Mouse (Mus musculus): ENCODE data around the gene Clta. TPM values are rescaled to one million over a fixed set of nuclear protein-coding genes. Genes with fewer than 3 reads are reported as not detected.

Clta gene
- total and polyA plus RNA-seq, 3 experiments, result 451 to 589 TPM; not detected in 1

DNA sequence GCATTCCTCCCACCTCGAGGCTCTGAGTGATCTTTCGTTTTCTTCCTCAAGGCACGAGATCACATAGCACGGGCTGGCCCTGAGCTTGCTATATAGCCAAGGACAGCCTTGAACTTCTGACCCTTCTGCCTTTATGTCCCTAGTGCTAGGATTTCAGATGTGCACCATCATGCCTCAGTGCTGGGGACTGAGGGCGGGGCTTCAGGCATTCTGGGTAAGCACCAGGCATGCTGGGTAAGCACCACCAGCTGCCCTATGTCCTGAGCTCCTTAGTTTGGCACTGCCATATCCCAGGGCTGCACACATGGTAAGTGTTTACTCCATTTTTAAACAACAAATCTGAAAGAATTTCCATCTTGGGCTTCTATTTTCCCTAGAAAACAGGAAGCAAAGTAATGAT lies 45.6 kb downstream of the Clta start:
- Histone ChIP-seq H3K9ac (ENCODE audit: control insufficient read depth, low read depth, low read length, poor library complexity, severe bottlenecking) (no peak overlapping the region), H3K27ac (ENCODE audit: control insufficient read depth, low read depth, low read length) (no peak overlapping the region), H3K36me3 (ENCODE audit: control insufficient read depth in 1 of 2, insufficient read depth in 2 of 2, low read length in 2 of 2) (peaks cover 0 to 3% of the 10 kb centered on the region in 2 experiments; a peak in 2 of 4 replicates), H3K4me1 (ENCODE audit: control insufficient read depth in 1 of 2, insufficient read depth in 2 of 2, low read length in 2 of 2) (no peaks in the 10 kb centered on the region), H3K9me3 (replicated peaks; ENCODE audit: insufficient read depth, low read length) (no peaks in the 10 kb centered on the region), H3K27me3 (ENCODE audit: control insufficient read depth in 1 of 2, insufficient read depth in 2 of 2, low read length in 2 of 2) (no peaks in the 10 kb centered on the region), H3K4me3 (ENCODE audit: control insufficient read depth in 1 of 2, insufficient read depth in 1 of 2, low read depth in 2 of 2, low read length in 2 of 2) (no peak overlapping the region), H3K79me2 (ENCODE audit: control insufficient read depth, insufficient read depth, low read length, poor library complexity) (no peaks in the 10 kb centered on the region)
- no peak for TF ChIP-seq NRF1 (IDR thresholded peaks at IDR 0.05; ENCODE audit: insufficient read depth, low read depth, low read length, poor library complexity, severe bottlenecking)
- TF ChIP-seq ETS1 (IDR thresholded peaks at IDR 0.05; ENCODE audit: low read depth, low read length), result no peak
- TF ChIP-seq NELFE (IDR thresholded peaks at IDR 0.05; ENCODE audit: low read depth, low read length), result no peak
- TF ChIP-seq ZC3H11A (IDR thresholded peaks at IDR 0.05; ENCODE audit: low read depth, low read length), result no peak
- TF ChIP-seq UBTF (IDR thresholded peaks at IDR 0.05; ENCODE audit: borderline replicate concordance, insufficient read depth, low read depth, low read length), result no peak
- TF ChIP-seq CHD2 (IDR thresholded peaks at IDR 0.05; ENCODE audit: low read length), result no peak
- peak; percentile 27 for DNase-seq (ENCODE audit: low read depth, low spot score)

DNA sequence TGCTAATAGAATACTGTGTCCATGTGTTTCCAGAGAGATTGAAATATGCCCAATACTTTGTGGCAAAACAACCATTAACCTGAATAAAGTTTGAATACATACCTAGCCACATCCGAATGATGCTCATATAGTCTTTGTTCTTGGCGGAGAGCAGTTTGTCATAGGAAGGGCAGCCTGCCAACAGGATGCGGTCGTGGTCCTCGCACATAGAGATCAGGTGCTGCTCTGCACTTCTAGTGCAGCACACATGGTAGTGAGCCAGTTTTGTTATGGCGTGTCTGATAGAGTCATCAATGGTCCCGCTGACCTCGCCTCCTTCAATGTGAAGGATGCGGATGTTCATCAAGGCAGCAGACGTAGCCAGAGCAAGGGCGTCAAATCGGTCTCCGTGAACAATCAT lies 55.4 kb downstream of the Clta start:
- no peak for TF ChIP-seq NELFE (IDR thresholded peaks at IDR 0.05; ENCODE audit: low read depth, low read length)
- TF ChIP-seq TBP (IDR thresholded peaks at IDR 0.05; ENCODE audit: low read depth, low read length), result no peak
- TF ChIP-seq SIN3A (IDR thresholded peaks at IDR 0.05; ENCODE audit: low read length), result no peak
- no peak for TF ChIP-seq SMC3 (IDR thresholded peaks at IDR 0.05; ENCODE audit: low read depth, low read length)
- no peak for TF ChIP-seq ZKSCAN1 (IDR thresholded peaks at IDR 0.05; ENCODE audit: low read depth, low read length)
- no peak for TF ChIP-seq MAX (IDR thresholded peaks at IDR 0.05; ENCODE audit: low read length)
- TF ChIP-seq CHD2 (IDR thresholded peaks at IDR 0.05; ENCODE audit: low read length), result no peak
- no peak for TF ChIP-seq HCFC1 (IDR thresholded peaks at IDR 0.05; ENCODE audit: low read depth, low read length)
- no peak for TF ChIP-seq TAL1 (IDR thresholded peaks at IDR 0.05; ENCODE audit: low read length)
- no peak for TF ChIP-seq ELF1 (IDR thresholded peaks at IDR 0.05; ENCODE audit: low read depth, low read length)
- no peak for TF ChIP-seq E2F4 (IDR thresholded peaks at IDR 0.05; ENCODE audit: borderline replicate concordance, low read depth, low read length)
- no peak for TF ChIP-seq MAFK (IDR thresholded peaks at IDR 0.05; ENCODE audit: borderline replicate concordance, low read depth, low read length)
- TF ChIP-seq CHD1 (IDR thresholded peaks at IDR 0.05; ENCODE audit: low read depth, low read length), result no peak
- no peak for TF ChIP-seq GATA1 (IDR thresholded peaks at IDR 0.05; ENCODE audit: low read depth, low read length)
- no peak for DNase-seq (ENCODE audit: low read depth, low spot score)
- H3K36me3 ChIP-seq (ENCODE audit: control insufficient read depth in 1 of 2, insufficient read depth in 2 of 2, low read length in 2 of 2), result peaks cover 0 to 7% of the 10 kb centered on the region in 2 experiments; a peak in 3 of 4 replicates

More for the DNA sequence above, 55.4 kb downstream of the Clta start:
- Histone ChIP-seq H3K27ac (ENCODE audit: control insufficient read depth, low read depth, low read length) (no peak overlapping the region), H3K4me3 (ENCODE audit: control insufficient read depth in 1 of 2, insufficient read depth in 1 of 2, low read depth in 2 of 2, low read length in 2 of 2) (no peak overlapping the region), H3K4me1 (ENCODE audit: control insufficient read depth in 1 of 2, insufficient read depth in 2 of 2, low read length in 2 of 2) (peaks cover 0 to 6% of the 10 kb centered on the region in 2 experiments; a peak in 2 of 4 replicates), H3K79me2 (ENCODE audit: control insufficient read depth, insufficient read depth, low read length, poor library complexity) (no peaks in the 10 kb centered on the region), H3K9me3 (replicated peaks; ENCODE audit: insufficient read depth, low read length) (no peaks in the 10 kb centered on the region), H3K27me3 (ENCODE audit: control insufficient read depth in 1 of 2, insufficient read depth in 2 of 2, low read length in 2 of 2) (no peaks in the 10 kb centered on the region), H3K9ac (ENCODE audit: control insufficient read depth, low read depth, low read length, poor library complexity, severe bottlenecking) (no peak overlapping the region)
